In the genomic region with DNA sequence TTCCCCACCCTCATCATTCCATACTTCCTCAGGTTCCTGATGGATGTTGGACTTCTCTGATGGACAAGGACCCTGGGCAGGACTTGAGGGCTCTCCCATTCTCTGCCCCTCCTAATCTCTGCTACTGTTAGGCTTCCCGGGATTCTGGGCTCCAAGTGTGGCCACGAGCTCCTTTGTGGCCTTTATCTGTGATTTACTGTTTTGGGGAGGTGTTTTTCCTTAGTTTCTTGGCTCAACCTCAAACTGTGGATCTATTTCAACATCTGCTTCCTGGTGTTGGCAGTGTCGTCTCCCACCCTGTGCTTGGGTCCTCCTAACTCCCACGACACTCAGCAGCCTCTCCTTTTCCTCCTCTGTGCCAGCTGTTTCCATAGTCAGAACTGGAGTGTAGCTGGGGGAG, we compare ENCODE assay signal across 12 mouse cellular contexts.
DNase-seq lines count a peak whose midpoint lies in the region; ATAC-seq and TF ChIP-seq lines count a peak whose summit lies in the region.
"Had no signal": no experiment of that assay in that cellular context is flagged by ENCODE, and none has a peak within 500 bp of the region (broad histone marks: within the 10 kb centered on the region; RNA-seq: fewer than 3 reads in every experiment).

No protein-coding gene starts in this region.

- no peak for TF ChIP-seq POLR2A in kidney, adult 2 months (IDR thresholded peaks at IDR 0.05; ENCODE audit: low read depth, low read length)

- no peak for ATAC-seq in midbrain, embryonic 12.5 days (ENCODE audit: low FRiP score, low read depth)
- ATAC-seq in midbrain, postnatal 0 days (ENCODE audit: low FRiP score): no peak
- ATAC-seq in lung, embryonic 15.5 days (ENCODE audit: borderline replicate concordance, extremely low read depth, low FRiP score, low TSS enrichment): peak; percentile 52

- H3K9ac ChIP-seq in midbrain, embryonic 12.5 days (replicated peaks): no peak overlapping the region
- H3K9ac ChIP-seq in midbrain, postnatal 0 days (replicated peaks; ENCODE audit: low read length, poor library complexity, severe bottlenecking): no peak overlapping the region
- H3K9ac ChIP-seq in lung, embryonic 15.5 days: no peak overlapping the region
- H3K9ac ChIP-seq: heart, embryonic 15.5 days; stomach, embryonic 15.5 days had no signal

- no peak for DNase-seq in midbrain, postnatal 0 days (ENCODE audit: low spot score)
- DNase-seq in kidney, adult 2 months: peak; percentile 76
- no peak for DNase-seq in layer of hippocampus, adult 11-12 months (ENCODE audit: low spot score)
- DNase-seq in spleen, postnatal 4 days (ENCODE audit: low spot score in 2 of 2): no peak
- DNase-seq in cerebellum, adult 18-20 months: no peak
- DNase-seq: adrenal gland, adult 8-10 months; thymus, postnatal 36 days had no signal

- H3K4me1 ChIP-seq in midbrain, embryonic 12.5 days: peaks cover 31% of the 10 kb centered on the region
- H3K4me1 ChIP-seq in midbrain, postnatal 0 days (ENCODE audit: insufficient read depth, low read length): peaks cover 14% of the 10 kb centered on the region
- H3K4me1 ChIP-seq in kidney, adult 2 months (ENCODE audit: control insufficient read depth, insufficient read depth, low read length): no peaks in the 10 kb centered on the region
- peaks cover 25% of the 10 kb centered on the region for H3K4me1 ChIP-seq in lung, embryonic 15.5 days
- H3K4me1 ChIP-seq: stomach, embryonic 15.5 days had no signal

- H3K27me3 ChIP-seq in midbrain, embryonic 12.5 days: no peaks in the 10 kb centered on the region
- no peaks in the 10 kb centered on the region for H3K27me3 ChIP-seq in midbrain, postnatal 0 days (ENCODE audit: insufficient read depth, low read length)
- H3K27me3 ChIP-seq in kidney, adult 2 months (replicated peaks; ENCODE audit: control insufficient read depth, insufficient read depth, low read length): no peaks in the 10 kb centered on the region; the same call in 1 of the 2 replicates
- no peaks in the 10 kb centered on the region for H3K27me3 ChIP-seq in lung, embryonic 15.5 days
- H3K27me3 ChIP-seq: heart, embryonic 15.5 days; stomach, embryonic 15.5 days had no signal

- peak overlapping the region; percentile 73 for H3K27ac ChIP-seq in midbrain, embryonic 12.5 days (replicated peaks)
- H3K27ac ChIP-seq in midbrain, postnatal 0 days (ENCODE audit: low read depth, low read length): no peak overlapping the region
- H3K27ac ChIP-seq in kidney, adult 2 months (ENCODE audit: insufficient read depth, low read depth, low read length): no peak overlapping the region
- no peak overlapping the region for H3K27ac ChIP-seq in lung, embryonic 15.5 days
- H3K27ac ChIP-seq: heart, embryonic 15.5 days; stomach, embryonic 15.5 days had no signal

- 49% methylated on average over 4 of the region's 4 CpGs for WGBS in midbrain, embryonic 12.5 days
- WGBS in midbrain, postnatal 0 days: 43% methylated on average over 4 of the region's 4 CpGs
- WGBS in kidney, adult 2 months: 3% methylated on average over 4 of the region's 4 CpGs
- WGBS in lung, embryonic 15.5 days: 17% methylated on average over 4 of the region's 4 CpGs

- H3K36me3 ChIP-seq in midbrain, embryonic 12.5 days: no peaks in the 10 kb centered on the region
- no peaks in the 10 kb centered on the region for H3K36me3 ChIP-seq in midbrain, postnatal 0 days (ENCODE audit: insufficient read depth, low read length)
- H3K36me3 ChIP-seq in kidney, adult 2 months (ENCODE audit: control insufficient read depth, insufficient read depth, low read length): no peaks in the 10 kb centered on the region
- H3K36me3 ChIP-seq in lung, embryonic 15.5 days: no peaks in the 10 kb centered on the region
- H3K36me3 ChIP-seq: heart, embryonic 15.5 days; stomach, embryonic 15.5 days had no signal

- no peak for TF ChIP-seq CTCF in midbrain, postnatal 0 days (IDR thresholded peaks at IDR 0.05)
- TF ChIP-seq CTCF in kidney, adult 2 months (conservative IDR thresholded peaks at IDR 0.05; ENCODE audit: insufficient read depth, insufficient read length, low read depth, low read length): no peak

- H3K4me3 ChIP-seq in midbrain, embryonic 12.5 days: no peak overlapping the region
- no peak overlapping the region for H3K4me3 ChIP-seq in midbrain, postnatal 0 days (ENCODE audit: low read depth, low read length)
- H3K4me3 ChIP-seq in kidney, adult 2 months (ENCODE audit: insufficient read depth, low read depth, low read length): no peak overlapping the region
- no peak overlapping the region for H3K4me3 ChIP-seq in lung, embryonic 15.5 days
- H3K4me3 ChIP-seq: heart, embryonic 15.5 days; stomach, embryonic 15.5 days had no signal

- no peaks in the 10 kb centered on the region for H3K9me3 ChIP-seq in midbrain, embryonic 12.5 days
- H3K9me3 ChIP-seq in midbrain, postnatal 0 days (ENCODE audit: low read length): no peaks in the 10 kb centered on the region
- no peaks in the 10 kb centered on the region for H3K9me3 ChIP-seq in lung, embryonic 15.5 days
- H3K9me3 ChIP-seq: heart, embryonic 15.5 days; stomach, embryonic 15.5 days had no signal

- no peak overlapping the region for H3K4me2 ChIP-seq in midbrain, embryonic 12.5 days (replicated peaks)
- H3K4me2 ChIP-seq in midbrain, postnatal 0 days (ENCODE audit: low read depth, low read length, poor library complexity, severe bottlenecking): no peak overlapping the region
- no peak overlapping the region for H3K4me2 ChIP-seq in lung, embryonic 15.5 days
- H3K4me2 ChIP-seq: heart, embryonic 15.5 days; liver, embryonic 11.5 days; stomach, embryonic 15.5 days had no signal
